Mouse (Mus musculus) neural tube, embryonic 15.5 days (tissue): ENCODE measurements at regions not wholly inside any gene's neighbourhood (a gene's known extent, or its start where the extent isn't known, plus 50 kb on each side); places are given as distances from the start of the nearest gene placed in this dataset.

Experiments used
- ATAC-seq: fragments of 200-750 bp; cut with Nextera tagmentation; 2 replicates; pipeline ENCODE4 v1.8.0; 2017; ENCODE audit warnings: mild to moderate bottlenecking, moderate TSS enrichment, moderate library complexity; ENCODE audit not compliant: low FRiP score
- H3K27ac ChIP-seq: fragments of 300-500 bp; sonication (generic); replicated peaks from 2 replicates; pipeline ENCODE4 v1.5.1; 2015; ENCODE audit warnings: mild to moderate bottlenecking, inconsistent platforms
- H3K27me3 ChIP-seq: fragments of 300-500 bp; sonication (generic); replicated peaks from 2 replicates; pipeline ENCODE4 v1.6.1; 2015; ENCODE audit warnings: inconsistent platforms
- H3K36me3 ChIP-seq: fragments of 300-500 bp; sonication (generic); 2 replicates; pipeline ENCODE4 v1.6.1; 2015; ENCODE audit warnings: inconsistent platforms
- H3K4me1 ChIP-seq: fragments of 300-500 bp; sonication (generic); 2 replicates; pipeline ENCODE4 v1.6.1; 2015; ENCODE audit warnings: inconsistent platforms
- H3K4me2 ChIP-seq: fragments of 300-500 bp; sonication (generic); 2 replicates; pipeline ENCODE4 v1.6.1; 2015; ENCODE audit warnings: inconsistent platforms, mild to moderate bottlenecking, moderate library complexity
- H3K4me3 ChIP-seq: fragments of 300-500 bp; sonication (generic); replicated peaks from 2 replicates; pipeline ENCODE4 v1.5.1; 2015; ENCODE audit warnings: mild to moderate bottlenecking, inconsistent platforms
- H3K9ac ChIP-seq: fragments of 300-500 bp; sonication (generic); replicated peaks from 2 replicates; pipeline ENCODE4 v1.6.1; 2015; ENCODE audit warnings: mild to moderate bottlenecking, inconsistent platforms
- H3K9me3 ChIP-seq: fragments of 300-500 bp; sonication (generic); replicated peaks from 2 replicates; pipeline ENCODE4 v1.6.1; 2016; ENCODE audit warnings: inconsistent platforms
- WGBS: fragments of 180-500 bp; shearing (Covaris S2); methylation state at CpG from one replicate; pipeline ENCODE4 v1.1.7; 2015; ENCODE audit warnings: mixed read lengths; 5-methylcytosine and 5-hydroxymethylcytosine counted together

DNA sequence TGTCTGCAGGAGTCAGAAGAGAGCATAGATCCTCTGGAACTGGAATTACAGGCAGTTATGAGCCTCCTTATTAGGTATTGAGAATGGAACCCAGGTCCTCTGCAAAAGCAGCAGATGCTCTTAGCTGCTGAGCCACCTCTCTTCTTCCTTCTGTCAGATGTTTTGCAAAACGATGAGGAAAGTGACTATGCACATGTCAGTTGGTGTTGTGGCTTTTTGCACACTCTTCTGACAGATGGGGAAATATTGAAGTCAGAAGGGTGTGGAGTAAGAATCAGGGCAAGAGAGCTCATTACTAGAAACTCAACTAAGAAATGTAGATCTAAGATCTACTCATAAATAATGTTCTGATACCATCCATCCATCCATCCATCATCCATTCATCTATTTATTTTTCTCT lies 102.4 kb downstream of the Cdca7 start:
- Histone ChIP-seq H3K27me3 (no peaks in the 10 kb centered on the region), H3K27ac (no peak overlapping the region), H3K36me3 (no peaks in the 10 kb centered on the region), H3K4me1 (no peaks in the 10 kb centered on the region), H3K9ac (no peak overlapping the region), H3K4me2 (no peak overlapping the region), H3K4me3 (no peak overlapping the region), H3K9me3 (no peaks in the 10 kb centered on the region)
- WGBS = 81% methylated on average over 1 of the region's 1 CpGs
- no peak for ATAC-seq

- no peak for ATAC-seq
- Histone ChIP-seq H3K36me3 (no peaks in the 10 kb centered on the region), H3K27me3 (no peaks in the 10 kb centered on the region), H3K4me3 (no peak overlapping the region), H3K27ac (no peak overlapping the region), H3K4me1 (no peaks in the 10 kb centered on the region), H3K9ac (no peak overlapping the region), H3K9me3 (no peaks in the 10 kb centered on the region; the same call in 1 of the 2 replicates), H3K4me2 (no peak overlapping the region)
- WGBS = 85% methylated on average over 6 of the region's 6 CpGs
Observed at GRCm38 (mm10) chr2:72581136-72581535, 105.2 kb downstream of the Cdca7 start.

DNA sequence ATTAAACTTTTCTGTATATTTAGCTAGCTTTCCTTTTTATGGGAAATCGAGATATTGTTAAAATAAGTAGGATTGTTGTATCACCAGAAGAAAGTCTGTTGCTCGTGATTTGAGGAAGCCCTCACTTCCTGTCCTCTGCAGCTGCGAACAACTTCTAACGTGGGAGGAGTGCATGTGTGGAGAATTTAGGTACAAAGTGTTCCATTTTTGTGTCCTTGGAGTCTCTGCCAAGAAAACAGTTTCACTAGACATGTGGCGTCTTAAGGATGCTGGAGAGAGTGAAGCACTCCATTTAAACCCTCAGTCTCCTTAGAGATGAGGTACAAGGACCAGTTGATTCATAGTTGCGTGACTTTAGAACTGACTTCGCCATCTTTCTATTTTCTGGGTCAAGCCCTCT lies 112.9 kb downstream of the Cdca7 start:
- 0 out of 2 replicates have a peak, but pooled peaks cover 3% of the 10 kb centered on the region for H3K4me1 ChIP-seq
- 86% methylated on average over 7 of the region's 7 CpGs for WGBS
- 0 out of 2 replicates have a peak, but pooled peaks cover 4% of the 10 kb centered on the region for H3K27me3 ChIP-seq
- no peaks in the 10 kb centered on the region; the same call in 1 of the 2 replicates for H3K9me3 ChIP-seq
- no peak overlapping the region for H3K4me2 ChIP-seq
- no peak overlapping the region for H3K9ac ChIP-seq
- no peak overlapping the region for H3K4me3 ChIP-seq
- no peak for ATAC-seq
- no peak overlapping the region for H3K27ac ChIP-seq
- H3K36me3 ChIP-seq = no peaks in the 10 kb centered on the region

- H3K9ac ChIP-seq = no peak overlapping the region
- no peak overlapping the region for H3K4me2 ChIP-seq
- H3K4me3 ChIP-seq = no peak overlapping the region
- no peak overlapping the region for H3K27ac ChIP-seq
- H3K36me3 ChIP-seq = no peaks in the 10 kb centered on the region
- ATAC-seq = no peak
- 47% methylated on average over 3 of the region's 3 CpGs for WGBS
- 0 out of 2 replicates have a peak, but pooled peaks cover 4% of the 10 kb centered on the region for H3K27me3 ChIP-seq
- H3K9me3 ChIP-seq = no peaks in the 10 kb centered on the region
- H3K4me1 ChIP-seq = 0 out of 2 replicates have a peak, but pooled peaks cover 3% of the 10 kb centered on the region
Observed at GRCm38 (mm10) chr2:72592011-72592410, 116.1 kb downstream of the Cdca7 start.

GRCm38 (mm10) chr2:72596994-72597925 lies 121.3 kb downstream of the Cdca7 start:
- H3K9ac ChIP-seq = no peak overlapping the region
- no peak overlapping the region for H3K4me3 ChIP-seq
- H3K9me3 ChIP-seq = no peaks in the 10 kb centered on the region
- 50% methylated on average over 14 of the region's 14 CpGs for WGBS
- H3K4me2 ChIP-seq = no peak overlapping the region
- H3K27me3 ChIP-seq = 0 out of 2 replicates have a peak, but pooled peaks cover 4% of the 10 kb centered on the region
- no peak for ATAC-seq
- H3K27ac ChIP-seq = no peak overlapping the region
- no peaks in the 10 kb centered on the region for H3K36me3 ChIP-seq
- peaks cover 10% of the 10 kb centered on the region; the same call in 1 of the 2 replicates for H3K4me1 ChIP-seq

DNA sequence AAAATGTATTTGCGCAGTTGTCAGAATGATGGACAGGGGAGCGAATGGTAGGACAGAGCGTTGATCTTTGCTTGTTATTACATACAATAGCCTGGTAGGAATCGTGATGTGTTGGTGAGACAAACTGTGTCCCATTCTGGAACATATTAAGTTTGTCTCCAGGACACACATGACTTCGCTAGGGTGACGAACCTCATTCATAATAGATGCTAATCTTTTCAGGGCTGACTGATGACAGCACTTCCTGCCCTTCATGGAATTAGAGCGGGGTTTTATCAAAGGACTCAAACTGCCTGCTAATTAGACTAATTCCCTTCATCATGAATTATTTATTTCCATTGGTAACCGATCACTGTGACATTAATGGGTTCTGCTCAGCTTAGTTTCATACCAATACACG lies 122.0 kb downstream of the Cdca7 start:
- H3K4me2 ChIP-seq = no peak overlapping the region
- WGBS = 35% methylated on average over 9 of the region's 9 CpGs
- no peak overlapping the region for H3K4me3 ChIP-seq
- no peak for ATAC-seq
- no peak overlapping the region for H3K9ac ChIP-seq
- no peak overlapping the region for H3K27ac ChIP-seq
- no peaks in the 10 kb centered on the region for H3K27me3 ChIP-seq
- H3K4me1 ChIP-seq = peaks cover 9% of the 10 kb centered on the region; the same call in 1 of the 2 replicates
- H3K9me3 ChIP-seq = no peaks in the 10 kb centered on the region
- no peaks in the 10 kb centered on the region for H3K36me3 ChIP-seq

DNA sequence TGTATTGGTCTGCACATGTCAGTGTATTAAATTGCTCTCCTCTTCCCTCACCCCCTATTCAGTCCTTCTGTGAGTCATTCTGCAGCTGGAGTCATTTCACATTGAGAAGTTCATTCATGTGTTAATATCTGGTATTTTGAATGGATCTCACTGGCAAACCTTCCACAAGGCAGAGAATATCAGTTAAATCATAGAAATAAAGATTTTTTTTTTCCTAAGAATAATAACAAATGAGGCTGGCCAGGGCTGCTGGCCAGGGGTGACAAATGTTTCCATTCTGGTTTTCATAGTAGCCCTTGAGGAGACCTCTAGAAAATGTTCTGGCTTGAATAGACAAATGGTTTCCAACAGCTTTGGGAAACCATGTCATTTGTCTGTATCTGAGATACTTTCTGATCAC lies 124.8 kb downstream of the Cdca7 start:
- H3K4me3 ChIP-seq = no peak overlapping the region
- ATAC-seq = no peak
- H3K4me2 ChIP-seq = no peak overlapping the region
- no peak overlapping the region for H3K9ac ChIP-seq
- no peaks in the 10 kb centered on the region for H3K27me3 ChIP-seq
- H3K4me1 ChIP-seq = peaks cover 9% of the 10 kb centered on the region; the same call in 1 of the 2 replicates
- no peak overlapping the region for H3K27ac ChIP-seq
- H3K9me3 ChIP-seq = no peaks in the 10 kb centered on the region
- H3K36me3 ChIP-seq = no peaks in the 10 kb centered on the region

DNA sequence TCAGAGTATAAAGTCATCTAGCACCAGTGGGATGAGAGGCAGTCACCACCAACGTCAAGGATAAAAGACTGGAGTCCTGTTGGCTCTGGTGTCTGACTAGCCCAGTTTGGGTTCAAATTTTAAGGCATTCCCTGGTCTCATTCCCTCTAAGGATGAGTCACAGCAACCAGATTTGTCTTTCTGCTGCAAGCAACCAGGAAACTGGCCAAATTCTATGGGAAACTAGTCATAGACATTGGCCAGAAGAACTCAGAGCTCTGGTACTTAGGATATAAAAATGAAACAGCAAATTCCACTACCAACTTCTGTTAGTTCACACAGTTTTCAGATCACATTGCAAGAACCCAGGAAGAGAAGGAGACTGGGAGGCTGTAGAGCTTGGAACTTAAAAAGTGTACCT lies 126.2 kb downstream of the Cdca7 start:
- Histone ChIP-seq H3K27me3 (no peaks in the 10 kb centered on the region), H3K9ac (no peak overlapping the region), H3K36me3 (no peaks in the 10 kb centered on the region), H3K9me3 (no peaks in the 10 kb centered on the region), H3K27ac (no peak overlapping the region), H3K4me2 (no peak overlapping the region), H3K4me3 (no peak overlapping the region), H3K4me1 (peaks cover 9% of the 10 kb centered on the region; the same call in 1 of the 2 replicates)
- 82% methylated on average over 1 of the region's 1 CpGs for WGBS
- no peak for ATAC-seq

- Histone ChIP-seq H3K9ac (no peak overlapping the region), H3K27me3 (no peaks in the 10 kb centered on the region), H3K36me3 (no peaks in the 10 kb centered on the region), H3K4me2 (no peak overlapping the region), H3K9me3 (no peaks in the 10 kb centered on the region), H3K4me1 (no peaks in the 10 kb centered on the region), H3K4me3 (no peak overlapping the region), H3K27ac (no peak overlapping the region)
- ATAC-seq = no peak
- WGBS = 92% methylated on average over 3 of the region's 3 CpGs
Observed at GRCm38 (mm10) chr2:72612221-72612620, 136.3 kb downstream of the Cdca7 start.

DNA sequence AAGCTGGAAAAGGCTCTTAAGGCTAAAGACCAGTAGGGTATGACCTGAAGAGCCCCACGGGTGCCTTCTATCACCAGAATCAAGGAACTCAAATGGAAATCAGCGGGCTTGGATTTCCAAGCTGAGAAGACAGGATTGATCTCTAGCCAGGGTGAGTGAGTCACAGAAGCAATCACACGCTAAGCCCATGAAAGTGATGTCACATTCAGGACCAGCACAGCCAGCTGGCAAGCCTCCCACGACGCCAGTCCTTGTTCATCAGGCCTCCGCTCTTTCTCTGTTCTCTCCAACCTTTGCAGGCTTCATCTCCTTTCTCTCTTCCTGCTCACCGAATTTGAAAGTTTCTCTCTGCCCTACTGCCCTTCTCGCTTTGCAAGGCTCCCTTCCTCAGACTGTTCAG lies 138.3 kb downstream of the Cdca7 start:
- Histone ChIP-seq H3K27ac (no peak overlapping the region), H3K36me3 (no peaks in the 10 kb centered on the region), H3K4me3 (no peak overlapping the region), H3K9ac (no peak overlapping the region), H3K4me2 (no peak overlapping the region), H3K9me3 (no peaks in the 10 kb centered on the region), H3K27me3 (no peaks in the 10 kb centered on the region), H3K4me1 (no peaks in the 10 kb centered on the region)
- ATAC-seq = no peak
- WGBS = 70% methylated on average over 8 of the region's 8 CpGs

GRCm38 (mm10) chr2:72615869-72616268 lies 139.9 kb downstream of the Cdca7 start:
- peaks cover 7% of the 10 kb centered on the region; the same call in 1 of the 2 replicates for H3K4me1 ChIP-seq
- no peak overlapping the region for H3K4me2 ChIP-seq
- WGBS = 95% methylated on average over 2 of the region's 2 CpGs
- no peaks in the 10 kb centered on the region for H3K36me3 ChIP-seq
- no peak for ATAC-seq
- no peak overlapping the region for H3K9ac ChIP-seq
- H3K4me3 ChIP-seq = no peak overlapping the region
- no peaks in the 10 kb centered on the region for H3K9me3 ChIP-seq
- H3K27me3 ChIP-seq = no peaks in the 10 kb centered on the region
- no peak overlapping the region for H3K27ac ChIP-seq

- Histone ChIP-seq H3K4me1 (peaks cover 7% of the 10 kb centered on the region; the same call in 1 of the 2 replicates), H3K36me3 (no peaks in the 10 kb centered on the region), H3K4me3 (no peak overlapping the region), H3K27ac (no peak overlapping the region), H3K27me3 (no peaks in the 10 kb centered on the region), H3K4me2 (no peak overlapping the region), H3K9ac (no peak overlapping the region), H3K9me3 (no peaks in the 10 kb centered on the region)
- no peak for ATAC-seq
Observed at GRCm38 (mm10) chr2:72616412-72616811, 140.5 kb downstream of the Cdca7 start.
